Mouse (Mus musculus) thymus, postnatal 36 days (tissue): ENCODE results near the gene Yy1.

Experiments used
- DNase-seq, 2 experiments: peaks; one replicate each; pipeline ENCODE4 v3.0.0; 2022; ENCODE audit warnings: mixed read lengths in 2 of 2

Gene Yy1

DNA sequence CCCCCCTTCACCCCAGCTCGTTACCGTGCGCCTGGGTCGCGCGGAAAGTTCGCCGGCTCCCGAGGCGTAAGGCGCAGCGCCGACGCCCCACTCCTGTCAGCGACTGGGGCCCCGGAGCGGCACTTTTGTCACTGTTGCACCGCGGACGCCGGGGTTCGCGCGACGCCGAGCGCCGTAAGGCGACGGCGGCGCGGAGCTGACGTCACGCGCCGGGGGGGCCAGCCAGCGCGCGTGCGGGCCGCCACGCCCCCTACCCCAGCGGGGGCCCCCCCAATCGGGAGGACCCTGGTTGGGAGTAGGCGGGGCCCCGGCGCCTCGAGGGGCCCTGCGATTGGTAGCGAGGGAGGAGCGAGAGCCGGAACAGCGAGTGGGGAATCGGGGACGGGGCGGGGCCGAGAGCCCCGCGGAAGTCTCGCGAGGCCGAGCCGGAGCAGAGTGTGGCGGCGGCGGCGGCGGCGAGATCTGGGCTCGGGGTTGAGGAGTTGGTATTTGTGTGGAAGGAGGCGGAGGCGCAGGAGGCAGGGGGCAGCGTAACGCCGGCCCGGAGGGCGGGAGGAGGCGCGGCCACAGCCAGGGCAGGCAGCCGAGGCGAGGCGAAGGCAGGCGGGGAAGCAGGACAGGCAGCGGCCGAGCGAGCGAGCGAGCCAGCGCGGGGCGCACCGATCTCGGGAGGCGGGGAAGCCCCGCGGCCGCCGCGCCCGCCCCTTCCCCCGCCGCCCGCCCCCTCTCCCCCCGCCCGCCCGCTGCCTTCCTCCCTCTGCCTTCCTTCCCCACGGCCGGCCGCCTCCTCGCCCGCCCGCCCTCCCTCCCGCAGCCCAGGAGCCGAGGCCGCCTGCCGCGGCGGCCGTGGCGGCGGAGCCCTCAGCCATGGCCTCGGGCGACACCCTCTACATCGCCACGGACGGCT is at the start of gene Yy1:
TSS of gene Yy1 (plus strand) at position 428 of the 907 bp plus-strand sequence.
- peak; percentile 98 to 100 for DNase-seq

- no peak for DNase-seq
Observed at GRCm38 (mm10) chr12:108745990-108746389, 46.8 kb upstream of the Yy1 start.

DNA sequence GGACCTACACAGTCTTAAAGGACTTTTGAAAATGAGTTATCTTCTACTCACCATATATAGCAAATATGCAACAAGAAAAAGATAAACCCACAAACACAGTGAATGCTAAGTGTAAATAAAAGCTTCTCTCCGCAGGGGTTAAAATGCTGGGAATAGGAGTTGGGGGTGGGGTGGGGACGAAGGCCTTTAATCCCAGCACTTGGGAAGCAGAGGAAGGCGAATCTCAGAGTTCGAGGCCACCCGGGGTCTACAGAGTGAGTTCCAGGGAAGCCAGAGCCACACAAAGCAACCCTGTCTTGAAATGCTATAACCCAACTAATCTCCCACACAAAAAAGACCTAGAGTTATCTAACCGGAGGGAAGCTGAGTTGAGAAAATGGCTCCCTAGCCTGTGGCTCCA is 43.8 kb upstream of the Yy1 start:
- no peak for DNase-seq

GRCm38 (mm10) chr12:108749454-108749853 is 43.3 kb upstream of the Yy1 start:
- DNase-seq: no peak

GRCm38 (mm10) chr12:108750226-108750625 is 42.5 kb upstream of the Yy1 start:
- no peak for DNase-seq

DNA sequence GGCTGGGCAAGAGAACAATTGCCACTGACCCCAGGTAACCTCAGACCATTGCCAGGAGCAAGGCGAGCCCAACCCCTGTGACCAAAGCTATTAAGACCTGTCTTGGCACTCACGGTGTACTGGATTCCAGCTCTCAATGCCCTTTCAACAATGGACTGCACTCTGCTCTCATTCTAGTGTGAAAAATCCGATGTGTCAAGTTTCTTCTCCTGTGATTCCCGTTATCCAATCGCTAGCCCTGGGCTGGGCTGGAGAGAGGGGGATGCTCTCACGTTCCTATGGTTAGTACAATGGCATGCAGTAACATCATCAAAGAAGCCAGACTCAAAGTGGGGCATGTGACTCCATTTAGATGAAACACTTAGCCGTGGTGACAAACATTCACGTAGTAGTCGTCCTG is 41.0 kb upstream of the Yy1 start:
- no peak for DNase-seq

GRCm38 (mm10) chr12:108755141-108755540 is 37.6 kb upstream of the Yy1 start:
- DNase-seq: no peak

GRCm38 (mm10) chr12:108756611-108757010 is 36.2 kb upstream of the Yy1 start:
- no peak for DNase-seq

DNA sequence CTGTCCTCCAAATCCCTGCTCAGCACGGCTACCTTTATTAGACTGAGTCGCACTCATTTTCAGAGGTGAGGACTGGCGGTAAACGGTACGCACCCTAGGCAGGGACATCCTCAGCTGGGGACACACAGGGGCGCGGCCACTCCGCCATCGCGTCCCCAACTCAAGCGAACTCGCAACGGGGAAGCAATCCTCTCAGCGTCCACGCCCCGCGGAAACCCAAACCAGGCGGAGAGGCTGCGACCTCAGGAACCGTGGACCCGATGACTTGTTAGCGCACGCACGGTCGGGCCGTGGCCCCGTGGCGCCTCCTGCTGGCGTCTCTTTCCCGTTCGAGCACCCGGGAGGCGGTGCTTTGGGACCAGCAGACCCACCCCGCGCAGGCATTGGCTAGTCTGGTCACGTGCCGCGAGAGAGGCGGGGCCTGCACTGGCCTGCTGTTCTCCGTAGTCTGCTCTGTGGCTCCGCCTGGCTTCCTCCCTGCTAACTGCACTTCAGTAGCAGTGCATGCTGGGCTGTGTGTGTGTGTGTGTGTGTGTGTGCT is 35.0 kb upstream of the Yy1 start:
- DNase-seq: peak; percentile 99

DNA sequence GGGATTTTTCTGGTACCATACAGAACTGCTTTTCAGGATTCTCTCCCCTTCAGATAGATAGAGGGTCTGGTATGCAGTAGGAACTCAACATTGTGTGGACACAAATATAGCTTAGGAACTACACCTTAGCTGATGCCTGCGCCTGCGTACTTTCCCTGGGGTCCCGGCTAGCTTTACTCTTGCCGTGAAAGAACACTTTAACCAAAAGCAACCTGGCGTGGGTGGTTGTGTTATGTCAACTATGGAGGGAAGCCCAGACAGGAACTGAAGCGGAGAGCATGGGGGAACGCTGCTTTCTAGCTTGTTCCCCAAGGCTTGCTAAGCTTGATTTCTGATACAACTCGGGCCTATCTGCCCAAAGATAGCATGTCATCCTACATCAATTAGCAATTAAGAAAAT is 34.5 kb upstream of the Yy1 start:
- no peak for DNase-seq

DNA sequence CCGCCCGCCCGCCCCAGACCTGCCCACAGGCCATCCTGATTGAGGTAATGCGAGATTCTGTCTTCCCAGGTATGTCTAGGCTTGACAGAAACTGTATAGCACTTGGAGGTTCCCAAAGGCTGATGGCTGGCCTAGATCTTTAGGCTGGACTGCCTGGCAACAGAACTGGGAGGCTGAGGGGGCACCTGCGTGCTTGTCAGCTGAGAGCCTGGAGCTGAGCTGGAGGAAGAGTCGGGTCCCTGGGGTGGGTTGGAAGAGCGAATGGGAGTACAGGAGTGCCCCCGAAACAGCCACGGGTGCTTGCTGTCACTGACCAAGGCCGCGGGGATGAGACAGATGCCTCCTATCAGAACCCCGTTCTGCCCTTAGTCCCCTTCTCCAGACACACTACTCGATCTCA is 34.1 kb upstream of the Yy1 start:
- peak in 1 of 2 experiments; percentile 28 for DNase-seq

- DNase-seq: no peak
Observed at GRCm38 (mm10) chr12:108759266-108759665, 33.5 kb upstream of the Yy1 start.

- no peak for DNase-seq
Observed at GRCm38 (mm10) chr12:108760016-108760415, 32.8 kb upstream of the Yy1 start.

DNA sequence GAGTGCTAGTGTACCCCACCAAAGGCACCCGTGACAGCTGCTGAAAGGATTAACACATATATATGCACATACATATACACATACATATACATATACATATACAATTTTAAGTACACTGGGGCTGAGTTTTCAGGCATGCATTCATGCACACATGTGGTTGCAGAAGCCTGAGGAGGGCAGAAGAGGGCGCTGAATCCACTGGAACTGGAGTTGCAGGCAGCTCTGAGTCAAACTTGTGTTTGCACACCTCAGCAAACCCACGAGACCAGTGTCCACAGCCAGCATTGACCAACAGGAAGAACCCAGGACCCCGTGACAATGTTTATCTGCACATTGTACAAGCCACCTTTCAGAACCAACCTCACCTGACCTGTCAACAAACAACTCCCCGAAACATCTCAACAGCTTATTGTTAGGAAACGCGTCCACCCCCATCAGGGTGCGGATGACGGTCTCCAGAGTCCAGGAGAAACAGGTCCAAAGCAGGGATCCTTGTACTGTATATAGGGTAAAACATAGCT is 32.2 kb upstream of the Yy1 start:
- peak; percentile 59 to 62 for DNase-seq

DNA sequence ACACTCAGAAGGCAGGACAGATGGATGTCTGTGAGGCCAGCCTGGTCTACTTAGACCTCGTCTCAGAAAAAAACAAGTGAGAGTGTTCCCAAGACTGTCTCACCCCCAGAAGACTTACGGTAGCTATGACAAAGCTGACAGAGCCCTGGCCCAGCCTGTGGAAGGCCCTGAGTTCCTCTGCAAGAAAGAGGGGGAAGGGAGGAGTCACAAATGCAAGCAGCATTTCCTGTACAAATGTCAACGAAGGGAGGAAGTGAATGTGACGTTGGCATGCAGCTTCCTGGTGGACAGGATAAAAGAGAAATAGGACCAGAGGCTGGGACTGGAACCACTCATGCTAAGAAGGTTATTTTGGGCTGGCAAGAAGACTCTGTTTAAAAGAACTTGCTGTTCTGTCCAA is 31.6 kb upstream of the Yy1 start:
- peak; percentile 54 to 70 for DNase-seq

GRCm38 (mm10) chr12:108761665-108762064 is 31.1 kb upstream of the Yy1 start:
- no peak for DNase-seq

GRCm38 (mm10) chr12:108763057-108763796 is 29.5 kb upstream of the Yy1 start:
- peak; percentile 69 to 71 for DNase-seq

DNA sequence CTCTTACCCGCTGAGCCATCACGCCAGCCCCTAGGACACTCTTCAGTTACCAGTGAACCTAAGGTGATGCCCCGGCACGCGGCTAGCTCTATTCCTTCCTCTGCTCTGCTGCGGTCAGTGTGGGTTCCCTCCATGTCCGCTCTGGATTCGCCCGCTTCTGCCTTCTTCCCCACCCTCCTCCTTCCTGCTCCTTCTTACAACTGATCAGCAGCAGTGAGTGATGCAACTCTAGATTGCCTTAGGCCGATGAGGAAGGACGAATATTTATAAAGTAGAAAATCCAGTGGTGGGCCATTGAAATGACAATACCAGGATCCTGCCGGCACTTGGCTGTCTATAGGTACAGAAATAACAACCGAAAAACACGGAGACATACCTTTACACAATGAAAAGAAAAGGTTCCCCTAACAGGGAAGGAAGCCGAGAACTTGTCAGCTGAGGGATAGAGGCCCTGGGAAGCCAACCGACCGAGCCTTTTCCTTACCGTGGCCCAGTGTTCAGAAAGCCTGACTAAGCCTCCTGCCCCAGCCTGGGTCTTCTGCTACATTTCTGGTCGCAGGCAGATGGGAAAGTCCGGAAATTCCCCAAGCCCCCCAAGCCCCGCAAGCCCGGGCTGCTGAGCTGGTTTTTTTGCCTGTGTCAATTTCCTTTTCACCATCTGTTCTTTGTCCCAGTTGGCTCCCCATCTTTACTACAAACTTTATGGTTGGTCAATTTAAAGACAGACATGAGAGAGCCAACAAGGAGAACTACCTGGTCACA is 27.7 kb upstream of the Yy1 start:
- peak; percentile 47 to 51 for DNase-seq

DNA sequence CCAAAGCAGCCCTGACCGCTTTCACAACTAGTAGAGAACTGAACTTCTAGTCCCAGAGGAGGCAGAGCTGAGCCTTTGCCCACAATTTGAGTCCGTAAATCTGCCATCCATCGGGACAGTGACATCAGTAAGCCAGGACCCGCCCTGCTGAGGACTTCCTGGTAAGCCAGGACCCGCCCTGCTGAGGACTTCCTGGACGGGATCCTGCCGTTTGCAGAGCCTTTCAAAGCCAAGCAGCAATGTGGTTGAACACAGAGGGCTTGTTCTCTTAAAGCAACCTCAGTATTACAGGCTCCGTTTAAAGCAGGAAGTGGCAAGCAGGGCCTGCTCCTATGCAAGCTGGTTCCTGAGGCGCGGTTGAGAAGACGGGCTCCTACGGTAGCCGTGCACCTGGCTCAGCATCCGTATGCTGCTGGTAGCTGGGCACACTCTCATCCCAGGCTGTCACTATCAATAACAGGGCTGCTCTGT is 27.0 kb upstream of the Yy1 start:
- DNase-seq: peak; percentile 76 to 85

DNA sequence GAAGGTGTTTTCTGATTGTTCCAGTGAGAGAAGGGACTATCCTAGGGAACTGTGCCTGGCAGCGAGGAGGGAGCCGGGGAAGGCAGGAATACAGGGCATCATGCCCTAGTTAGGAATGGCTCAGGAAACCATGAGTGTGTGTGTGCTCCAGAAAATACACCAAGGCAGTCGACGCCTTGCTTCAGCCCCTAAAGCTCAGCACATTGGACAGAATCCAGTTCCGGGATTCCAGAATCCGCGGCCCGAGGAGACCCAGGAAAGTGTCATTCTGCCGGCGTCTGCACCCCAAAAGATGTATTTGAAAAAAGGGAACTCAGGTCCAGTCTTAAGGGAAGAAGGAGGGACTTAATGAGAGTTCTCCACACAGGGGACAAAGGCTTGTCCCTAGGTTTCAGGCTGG is 26.5 kb upstream of the Yy1 start:
- DNase-seq: no peak

- DNase-seq: peak; percentile 32 to 45
Observed at GRCm38 (mm10) chr12:108766866-108767265, 25.9 kb upstream of the Yy1 start.

- DNase-seq: no peak
Observed at GRCm38 (mm10) chr12:108768196-108768854, 24.4 kb upstream of the Yy1 start.
